Mouse (Mus musculus) G1E (cell line): Measurements from ENCODE around the gene Katna1.

Experiments used
- CTCF ChIP-seq: IDR thresholded peaks from 2 replicates; pipeline ENCODE4 v1.5.1; 2012; ENCODE audit warnings: low read depth, low read length, inconsistent platforms, mixed read lengths
- GATA1 ChIP-seq: IDR thresholded peaks from 2 replicates; pipeline ENCODE4 v1.6.1; 2012; ENCODE audit warnings: borderline replicate concordance, low read length, inconsistent platforms, mixed read lengths

GRCm38 (mm10) chr10:7792254-7792750 lies 66.5 kb downstream of the Katna1 start:
- no peak for TF ChIP-seq CTCF
- TF ChIP-seq GATA1 = no peak
